Mouse (Mus musculus): Measurements from ENCODE around the gene Zbtb20.

The Zbtb20 gene

DNA sequence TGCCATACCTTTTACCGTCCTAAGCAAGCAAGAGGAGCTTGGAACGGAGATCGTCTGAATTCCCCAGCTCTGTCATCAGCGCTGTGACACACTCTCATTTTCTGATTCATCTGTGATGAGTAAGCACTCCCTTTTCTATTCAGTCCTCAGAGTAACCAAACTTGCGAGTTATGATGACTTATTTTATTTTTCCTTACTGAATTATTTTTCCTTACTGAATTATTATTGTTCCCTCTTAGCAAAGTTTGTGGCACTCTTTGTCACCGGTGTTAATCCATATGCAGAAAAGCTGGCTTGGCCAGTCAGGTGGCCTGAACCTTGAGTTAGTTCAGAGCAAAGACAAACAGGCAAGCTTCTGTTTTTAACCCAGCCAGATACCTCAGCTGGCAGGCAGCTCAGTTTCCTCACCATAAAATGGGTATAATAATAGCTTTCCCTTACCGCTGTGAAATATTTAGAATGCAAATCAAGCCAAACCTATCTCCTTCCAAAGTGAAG is 583.1 kb downstream of the Zbtb20 start:
- DNase-seq: no peak

DNA sequence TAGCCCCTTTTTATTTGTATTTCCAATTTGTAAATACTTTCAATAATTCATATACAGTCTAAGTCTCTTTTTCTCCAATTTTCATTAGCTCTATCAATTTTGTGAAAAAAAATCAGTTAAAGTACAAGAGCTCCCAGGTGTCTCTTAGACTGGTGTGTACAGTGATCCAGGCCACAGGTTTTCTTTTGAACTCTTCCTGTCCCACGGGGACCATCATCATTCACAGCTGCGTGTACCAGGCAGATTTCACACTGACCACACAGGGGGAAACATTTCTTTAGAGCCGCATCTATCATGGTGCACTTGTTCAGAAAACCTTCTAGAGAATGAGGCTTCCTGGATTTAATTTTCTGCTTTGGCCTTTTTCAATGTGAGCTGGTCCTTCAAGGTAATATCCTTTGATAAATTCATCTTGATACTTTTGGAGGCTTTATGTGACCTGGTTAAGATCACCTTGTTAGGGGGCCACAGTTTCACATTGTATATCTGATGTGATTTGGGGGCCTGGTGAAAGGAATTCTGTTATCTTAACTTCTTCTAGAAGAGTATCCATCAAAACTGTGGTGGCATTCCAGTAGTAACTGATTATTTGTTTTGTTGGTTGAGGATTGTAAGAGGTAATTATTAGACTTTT is 586.2 kb downstream of the Zbtb20 start:
- DNase-seq: no peak

DNA sequence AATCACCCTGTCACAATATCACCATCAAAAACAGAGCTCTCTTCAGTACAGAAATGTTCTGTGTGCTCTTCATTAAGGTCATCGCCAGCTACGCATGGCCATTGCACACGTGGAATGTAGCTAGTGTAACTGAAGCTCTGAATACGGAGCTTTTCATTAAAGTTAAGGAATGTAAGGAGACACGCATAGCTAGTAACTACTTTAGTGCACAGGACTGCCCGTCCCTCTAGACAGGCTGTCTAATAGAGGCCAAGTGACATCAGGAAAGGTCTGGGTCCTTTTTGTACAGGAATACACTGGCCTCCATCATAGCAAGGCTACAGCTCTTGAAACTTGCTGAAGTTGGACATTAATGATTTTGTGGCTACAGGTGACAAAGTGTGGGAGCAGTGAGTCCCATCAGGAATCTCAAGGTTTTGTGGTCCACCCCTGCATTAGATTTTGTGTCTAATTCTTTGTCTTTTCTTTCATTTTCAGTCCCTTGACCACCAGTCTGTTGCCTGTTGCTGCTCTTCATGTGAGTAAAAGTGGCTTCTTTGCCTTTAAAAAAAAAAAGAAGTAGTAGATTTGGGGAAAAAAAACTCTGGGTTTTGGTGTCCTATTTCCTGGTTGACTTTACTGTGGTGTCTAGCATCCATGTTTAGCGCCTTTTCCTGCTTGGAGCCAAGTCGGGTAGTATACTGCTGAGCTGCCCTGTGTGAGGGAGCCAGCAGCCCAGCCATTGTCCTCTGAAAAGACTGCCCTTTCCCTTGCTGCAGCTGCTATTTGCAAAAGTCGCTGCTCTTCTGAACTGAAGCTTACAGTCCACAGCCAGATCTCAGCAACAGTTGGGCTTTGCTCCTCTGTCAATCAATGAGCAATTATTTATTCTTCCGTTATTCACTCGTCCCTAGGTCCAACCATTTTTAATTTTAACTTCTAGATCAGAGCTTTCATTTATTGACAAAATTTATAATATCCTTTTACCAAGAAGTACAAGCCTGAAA is 587.1 kb downstream of the Zbtb20 start:
- no peak for DNase-seq

- no peak for DNase-seq
Observed at GRCm38 (mm10) chr16:43463684-43464475, 588.2 kb downstream of the Zbtb20 start.

DNA sequence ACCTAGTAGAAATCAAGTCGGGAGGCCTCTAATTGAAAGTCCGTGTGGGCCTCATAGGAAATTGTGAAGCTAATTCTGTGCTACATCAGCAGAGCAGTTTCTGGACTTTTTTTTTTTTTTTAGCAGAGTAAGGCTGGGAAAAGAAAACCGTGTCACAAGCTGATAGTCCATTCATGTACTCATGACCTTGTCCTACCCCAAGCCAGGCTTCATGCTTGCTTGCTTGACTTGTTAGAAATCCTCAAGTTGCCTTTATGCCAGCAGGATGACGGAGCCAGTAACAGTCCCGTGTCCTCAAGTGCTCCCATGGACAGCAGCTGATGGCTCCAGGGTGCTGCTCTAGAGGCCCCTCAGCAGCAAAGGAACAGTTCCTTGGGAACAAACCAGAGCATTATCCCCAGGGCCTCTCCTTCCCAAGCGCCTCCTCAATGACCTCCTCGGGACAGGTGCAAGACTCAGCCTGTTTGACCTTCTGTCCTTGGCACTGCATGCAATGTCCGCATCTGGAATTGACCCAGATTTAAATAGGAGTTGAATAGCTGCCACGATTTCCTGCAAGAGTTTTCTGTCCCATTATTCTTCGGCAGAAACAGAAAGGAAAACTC is 588.9 kb downstream of the Zbtb20 start:
- DNase-seq: no peak

GRCm38 (mm10) chr16:43465368-43465839 is 589.7 kb downstream of the Zbtb20 start:
- DNase-seq: no peak

- no peak for DNase-seq
Observed at GRCm38 (mm10) chr16:43465921-43466748, 590.5 kb downstream of the Zbtb20 start.

GRCm38 (mm10) chr16:43466749-43467065 is 591.0 kb downstream of the Zbtb20 start:
- DNase-seq: no peak

GRCm38 (mm10) chr16:43471060-43471459 is 595.4 kb downstream of the Zbtb20 start:
- DNase-seq: no peak

DNA sequence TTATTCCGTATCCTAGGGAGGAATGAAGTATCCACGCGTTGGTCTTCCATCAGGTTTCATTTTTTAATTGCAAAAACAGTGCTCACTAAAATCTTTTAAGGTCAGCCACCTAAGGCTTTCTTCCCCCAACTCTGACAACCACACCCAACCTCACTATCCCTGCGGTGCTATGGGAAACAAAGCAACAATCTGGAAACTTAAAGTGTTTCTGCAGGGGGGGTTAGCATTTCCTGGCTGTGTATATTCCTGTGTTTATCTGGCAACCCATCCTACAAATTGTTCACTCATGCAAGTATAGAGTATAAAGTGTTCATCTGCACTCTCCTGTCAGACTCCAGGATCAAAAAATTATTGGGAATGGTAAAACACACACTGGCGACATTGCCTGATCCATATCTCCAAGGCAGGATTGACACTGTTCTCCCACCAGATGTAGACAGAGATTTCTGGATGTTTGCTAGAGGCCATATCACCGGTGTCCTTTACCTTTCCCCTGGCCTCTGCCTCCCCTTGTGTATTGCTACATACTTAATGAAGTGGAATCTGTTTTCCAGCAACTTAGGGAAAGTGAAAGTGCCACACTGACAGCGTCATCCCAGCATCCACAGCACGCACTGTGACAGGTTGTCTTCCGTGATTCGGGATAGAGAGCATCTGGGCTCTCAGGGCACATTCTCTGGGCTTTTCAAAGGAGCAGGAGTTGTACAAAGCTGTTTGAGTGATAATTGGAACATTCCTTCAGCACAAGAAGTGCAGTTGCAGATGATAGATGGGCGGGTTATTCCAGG is 599.5 kb downstream of the Zbtb20 start:
- no peak for DNase-seq

GRCm38 (mm10) chr16:43476921-43477320 is 601.2 kb downstream of the Zbtb20 start:
- no peak for DNase-seq

DNA sequence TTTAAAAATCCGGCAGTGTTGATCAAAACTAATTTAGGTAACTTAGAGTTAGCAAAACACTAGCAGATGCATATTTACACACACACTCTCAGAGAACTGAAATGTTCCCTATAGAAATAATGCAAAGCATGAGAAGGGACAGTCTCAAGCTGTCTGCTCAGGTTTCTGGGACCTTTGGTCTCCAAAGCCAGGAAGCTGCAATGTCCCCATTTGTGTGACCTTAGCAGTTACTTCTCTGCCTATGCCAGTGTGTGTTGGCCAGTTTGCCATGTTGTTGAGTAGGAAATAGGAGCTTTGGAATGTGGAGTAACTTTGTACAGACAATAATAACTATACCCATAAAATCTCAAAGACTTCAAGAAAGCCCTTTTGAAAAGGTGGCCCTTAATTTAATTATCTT is 602.7 kb downstream of the Zbtb20 start:
- no peak for DNase-seq

DNA sequence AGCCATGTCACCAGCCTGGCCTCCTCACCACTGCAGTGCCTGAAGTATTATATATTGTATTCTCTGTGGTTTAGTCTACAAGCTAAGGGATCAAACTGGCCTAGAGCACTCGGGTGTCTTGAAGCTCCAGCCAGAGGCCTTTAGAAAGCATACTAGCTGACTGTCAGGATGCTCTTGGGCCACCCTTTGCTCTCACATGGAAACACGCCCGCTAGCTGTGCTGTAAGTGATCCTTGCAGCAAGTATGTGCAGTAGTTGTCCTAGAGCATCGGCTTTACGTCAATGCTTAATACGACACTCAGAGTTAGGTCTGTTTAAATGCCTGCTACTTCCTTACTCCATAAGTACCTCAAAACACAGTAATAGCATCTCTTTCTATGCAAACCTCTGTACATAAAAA is 604.9 kb downstream of the Zbtb20 start:
- DNase-seq: no peak

GRCm38 (mm10) chr16:43482125-43482524 is 606.4 kb downstream of the Zbtb20 start:
- DNase-seq: no peak

DNA sequence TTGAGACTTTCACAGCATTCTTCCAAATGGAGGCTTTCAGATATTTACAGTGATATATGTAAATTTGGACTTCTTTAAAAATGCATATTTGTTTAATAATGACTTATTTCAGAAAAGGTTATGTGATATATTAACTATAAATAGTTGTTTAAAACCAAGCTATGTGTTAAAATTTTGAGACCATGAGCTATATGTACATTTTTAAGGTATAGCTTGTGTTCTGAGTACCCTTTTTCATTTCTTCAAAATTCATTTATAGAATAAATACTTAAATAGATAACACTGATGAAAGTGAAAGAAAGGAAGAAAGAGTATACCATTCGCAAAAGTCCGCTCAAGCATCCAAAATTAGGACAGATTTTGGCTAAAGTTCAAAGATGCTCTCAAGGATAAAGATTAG is 607.1 kb downstream of the Zbtb20 start:
- no peak for DNase-seq

DNA sequence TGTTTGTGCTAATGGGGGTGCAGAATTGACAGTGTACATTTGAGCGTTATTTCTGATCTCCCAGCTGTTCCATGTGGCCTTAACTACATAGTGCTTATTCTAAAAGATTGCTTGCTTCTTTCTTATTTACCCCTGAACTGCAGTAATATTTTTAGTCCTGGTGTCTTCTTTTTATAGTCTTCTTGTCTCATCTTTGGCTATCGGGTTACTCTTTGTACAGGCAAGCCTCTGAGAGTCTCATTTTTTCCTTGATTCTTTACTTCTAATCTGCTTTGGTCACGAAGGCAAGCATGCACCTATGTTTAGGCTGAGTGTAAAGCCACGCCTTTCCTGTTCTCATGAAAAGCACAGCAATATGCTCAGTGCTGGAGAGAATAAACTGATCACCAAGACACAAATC is 608.7 kb downstream of the Zbtb20 start:
- DNase-seq: no peak

DNA sequence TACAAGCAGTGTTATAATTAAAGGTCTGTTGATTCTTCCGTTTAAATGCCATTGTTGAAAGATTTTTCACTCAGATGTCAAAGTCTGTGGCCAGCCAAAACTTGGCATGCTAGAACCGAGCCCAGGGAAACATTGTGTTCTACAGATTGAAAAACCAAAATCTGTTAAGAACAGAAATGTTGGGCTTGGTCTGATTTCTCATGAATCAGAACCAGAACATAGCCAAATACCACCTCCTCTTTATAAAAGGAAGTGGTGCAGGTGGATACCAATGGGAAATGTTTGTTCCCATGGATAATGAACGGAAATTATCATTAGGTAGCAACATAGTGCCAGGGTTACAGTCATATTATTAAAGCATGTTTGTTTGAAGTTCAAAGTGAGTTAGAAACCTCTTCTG is 613.7 kb downstream of the Zbtb20 start:
- DNase-seq: no peak

- DNase-seq: no peak
Observed at GRCm38 (mm10) chr16:43489984-43490383, 614.3 kb downstream of the Zbtb20 start.

GRCm38 (mm10) chr16:43492863-43493262 is 617.2 kb downstream of the Zbtb20 start:
- no peak for DNase-seq

GRCm38 (mm10) chr16:43493596-43494385 is 618.1 kb downstream of the Zbtb20 start:
- DNase-seq: no peak

All from B cell, adult 2 months (primary cell).